Mouse (Mus musculus) bone marrow, adult 2 months (tissue): ENCODE measurements at regions not wholly inside any gene's neighbourhood (a gene's known extent, or its start where the extent isn't known, plus 50 kb on each side); places are given as distances from the start of the nearest gene placed in this dataset.

ENCODE experiments used
- CTCF ChIP-seq: fragments of 200-500 bp; IDR thresholded peaks from 2 replicates; pipeline ENCODE4 v1.5.1; 2011; ENCODE audit warnings: low read length, control low read depth; ENCODE audit not compliant: control insufficient read depth, insufficient read depth
- POLR2A ChIP-seq: fragments of 200-500 bp; IDR thresholded peaks from 2 replicates; pipeline ENCODE4 v1.6.1; 2011; ENCODE audit warnings: low read depth, mild to moderate bottlenecking, control low read depth, low read length, borderline replicate concordance; ENCODE audit not compliant: control insufficient read depth

- TF ChIP-seq POLR2A = no peak
- TF ChIP-seq CTCF = no peak
These were observed 292.6 kb downstream of the Mroh4 start for GRCm38 (mm10) chr15:74343591-74343990.
